Mouse (Mus musculus) limb, embryonic 14.5 days (tissue): Measurements from ENCODE around the gene Itpk1. TPM values are rescaled to one million over a fixed set of nuclear protein-coding genes. Genes with fewer than 3 reads are reported as not detected.

Experiments used
- ATAC-seq: fragments of 200-750 bp; cut with Nextera tagmentation; 2 replicates; pipeline ENCODE4 v1.8.0; 2017; ENCODE audit warnings: low read depth, moderate number of reproducible peaks, moderate TSS enrichment; ENCODE audit not compliant: low FRiP score
- DNase-seq: peaks from one replicate; pipeline ENCODE4 v3.0.0-alpha.2; 2015; ENCODE audit warnings: low spot score
- H3K27ac ChIP-seq: fragments of 300-500 bp; sonication (generic); replicated peaks from 2 replicates; pipeline ENCODE4 v1.5.1; 2014; ENCODE audit warnings: low read depth, mild to moderate bottlenecking, low read length, moderate library complexity, mixed read lengths
- H3K27me3 ChIP-seq: fragments of 300-500 bp; sonication (generic); 2 replicates; pipeline ENCODE4 v1.6.1; 2014; ENCODE audit warnings: low read length, mixed read lengths; ENCODE audit not compliant: control insufficient read depth, insufficient read depth
- H3K36me3 ChIP-seq: fragments of 300-500 bp; sonication (generic); 2 replicates; pipeline ENCODE4 v1.6.1; 2014; ENCODE audit warnings: mild to moderate bottlenecking, low read length, moderate library complexity, mixed read lengths; ENCODE audit not compliant: control insufficient read depth, insufficient read depth
- H3K4me1 ChIP-seq: fragments of 300-500 bp; sonication (generic); 2 replicates; pipeline ENCODE4 v1.6.1; 2014; ENCODE audit warnings: antibody characterized with exemption, low read length, mixed read lengths; ENCODE audit not compliant: control insufficient read depth, insufficient read depth
- H3K4me2 ChIP-seq: fragments of 300-500 bp; sonication (generic); replicated peaks from 2 replicates; pipeline ENCODE4 v1.6.1; 2014; ENCODE audit warnings: low read depth, mild to moderate bottlenecking, low read length, moderate library complexity; ENCODE audit not compliant: severe bottlenecking
- H3K4me3 ChIP-seq: fragments of 300-500 bp; sonication (generic); replicated peaks from 2 replicates; pipeline ENCODE4 v1.5.1; 2014; ENCODE audit warnings: low read length
- H3K9ac ChIP-seq: fragments of 300-500 bp; sonication (generic); 2 replicates; pipeline ENCODE4 v1.6.1; 2014; ENCODE audit warnings: mild to moderate bottlenecking, low read depth, low read length, moderate library complexity; ENCODE audit not compliant: severe bottlenecking
- H3K9me3 ChIP-seq: fragments of 300-500 bp; sonication (generic); 2 replicates; pipeline ENCODE4 v1.6.1; 2016; ENCODE audit warnings: low read length; ENCODE audit not compliant: control insufficient read depth
- POLR2A ChIP-seq: fragments of 200-500 bp; IDR thresholded peaks from 2 replicates; pipeline ENCODE4 v1.8.0; 2012; ENCODE audit warnings: inconsistent platforms, mild to moderate bottlenecking, moderate library complexity, borderline replicate concordance; ENCODE audit not compliant: insufficient read depth, insufficient read length; ENCODE audit errors: extremely low read depth
- WGBS: fragments of 180-500 bp; shearing (Covaris S2); extraction: QIAGEN DNeasy Blood & Tissue Kit; methylation state at CpG from one replicate; pipeline ENCODE4 v1.1.7; 2014; 5-methylcytosine and 5-hydroxymethylcytosine counted together
- polyA plus RNA-seq, 2 experiments: library from polyadenylated mRNA; depleted of rRNA in 1 of 2; stranded (reverse) in 1 of 2; unstranded in 1 of 2; fragments of >200 nt; fragmentation: Nextera tagmentation in 1 of 2; extraction: Ambion mirVana in 1 of 2; gene quantifications; 2 replicates each; pipeline versions ENCODE4 v1.2.1 to v1.2.3; 2012 to 2014

Itpk1 gene
- polyA plus RNA-seq, 2 experiments, result 8.3 to 10.3 TPM

DNA sequence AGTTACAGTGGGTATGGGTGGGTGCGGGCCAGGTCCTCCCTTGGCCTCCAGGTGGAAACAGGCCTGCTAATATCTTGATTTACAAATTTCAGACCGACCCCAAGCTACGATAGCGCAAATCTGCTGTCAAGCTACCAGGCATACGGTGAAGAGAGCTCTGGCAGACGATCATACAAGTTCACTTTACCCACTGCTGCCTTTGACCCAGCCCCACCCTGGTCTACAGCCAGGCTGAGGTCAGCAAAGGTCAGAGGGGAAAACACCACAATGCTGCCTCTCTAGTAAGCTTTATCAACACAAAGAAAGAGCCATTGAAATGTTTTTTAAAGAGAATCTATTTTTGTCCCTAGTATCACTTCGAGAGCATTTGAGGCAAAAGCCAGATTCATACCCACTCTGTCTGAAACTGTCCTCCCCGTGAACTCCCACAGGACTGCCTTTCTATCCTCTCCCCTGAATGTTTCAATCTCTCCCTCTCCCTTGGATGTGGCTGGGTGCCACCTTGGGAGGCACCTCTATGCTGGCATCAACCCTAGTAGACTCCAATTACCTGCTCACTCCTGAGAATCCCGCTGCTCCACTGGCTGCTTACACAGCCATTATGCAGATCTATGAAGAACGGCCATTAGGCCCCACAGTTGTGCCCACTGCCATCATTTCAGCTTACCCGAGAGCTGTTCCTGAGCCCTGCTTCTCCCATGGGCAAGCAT is 96.8 kb downstream of the Itpk1 start:
- Histone ChIP-seq H3K4me2 (no peak overlapping the region), H3K9ac (no peak overlapping the region), H3K36me3 (no peaks in the 10 kb centered on the region), H3K4me1 (no peaks in the 10 kb centered on the region), H3K27ac (no peak overlapping the region), H3K9me3 (no peaks in the 10 kb centered on the region), H3K27me3 (no peaks in the 10 kb centered on the region), H3K4me3 (no peak overlapping the region)
- WGBS, result 83% methylated on average over 11 of the region's 11 CpGs
- ATAC-seq (no peak), DNase-seq (no peak)
- TF ChIP-seq POLR2A, result no peak

DNA sequence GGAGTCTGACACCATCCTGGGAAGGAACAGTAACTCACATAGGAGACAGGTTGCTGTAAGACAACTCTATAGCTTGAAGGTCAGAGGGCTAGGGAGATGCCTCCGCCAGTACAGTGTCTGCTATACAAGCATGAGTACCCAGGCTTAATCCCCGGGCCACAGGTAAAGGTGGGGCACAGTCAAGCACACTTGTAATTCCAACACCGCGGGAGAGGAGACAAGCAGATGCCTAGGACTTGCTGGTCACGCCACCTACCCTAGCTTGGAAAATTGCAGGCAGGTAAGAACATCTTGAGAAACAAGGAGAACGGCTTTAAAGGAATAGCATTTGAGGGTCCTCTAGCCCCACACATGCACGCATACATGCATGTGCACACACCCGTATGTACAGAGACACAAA is 97.7 kb downstream of the Itpk1 start:
- no peak overlapping the region for H3K27ac ChIP-seq
- no peak for TF ChIP-seq POLR2A
- no peaks in the 10 kb centered on the region for H3K36me3 ChIP-seq
- no peak overlapping the region for H3K4me2 ChIP-seq
- peaks cover 8% of the 10 kb centered on the region for H3K4me1 ChIP-seq
- 92% methylated on average over 8 of the region's 8 CpGs for WGBS
- H3K9ac ChIP-seq, result no peak overlapping the region
- no peaks in the 10 kb centered on the region for H3K27me3 ChIP-seq
- no peaks in the 10 kb centered on the region for H3K9me3 ChIP-seq
- DNase-seq, result no peak
- ATAC-seq, result no peak
- no peak overlapping the region for H3K4me3 ChIP-seq

DNA sequence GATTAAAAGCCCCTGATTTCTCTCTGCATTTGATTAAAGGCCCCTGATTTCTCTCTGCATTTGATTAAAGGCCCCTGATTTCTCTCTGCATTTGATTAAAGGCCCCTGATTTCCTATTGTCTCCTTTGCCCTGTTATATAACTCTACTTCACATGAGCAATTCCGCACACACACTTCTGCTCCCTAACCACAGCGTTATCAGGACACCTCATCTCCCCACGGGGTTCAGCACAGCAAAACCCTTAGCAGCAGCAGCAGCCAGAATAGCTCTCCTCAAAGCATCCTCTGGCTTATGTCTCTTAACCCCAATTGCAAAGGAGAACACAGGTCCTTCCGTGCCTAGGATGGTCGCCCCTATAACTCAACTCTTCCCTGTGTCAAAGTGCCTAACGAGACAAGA is 99.1 kb downstream of the Itpk1 start:
- ATAC-seq, result no peak
- Histone ChIP-seq H3K4me1 (peaks cover 19% of the 10 kb centered on the region), H3K27ac (no peak overlapping the region), H3K9ac (no peak overlapping the region), H3K27me3 (no peaks in the 10 kb centered on the region), H3K9me3 (no peaks in the 10 kb centered on the region), H3K4me3 (no peak overlapping the region), H3K4me2 (no peak overlapping the region), H3K36me3 (no peaks in the 10 kb centered on the region)
- TF ChIP-seq POLR2A, result no peak
- no peak for DNase-seq
- 84% methylated on average over 6 of the region's 6 CpGs for WGBS

DNA sequence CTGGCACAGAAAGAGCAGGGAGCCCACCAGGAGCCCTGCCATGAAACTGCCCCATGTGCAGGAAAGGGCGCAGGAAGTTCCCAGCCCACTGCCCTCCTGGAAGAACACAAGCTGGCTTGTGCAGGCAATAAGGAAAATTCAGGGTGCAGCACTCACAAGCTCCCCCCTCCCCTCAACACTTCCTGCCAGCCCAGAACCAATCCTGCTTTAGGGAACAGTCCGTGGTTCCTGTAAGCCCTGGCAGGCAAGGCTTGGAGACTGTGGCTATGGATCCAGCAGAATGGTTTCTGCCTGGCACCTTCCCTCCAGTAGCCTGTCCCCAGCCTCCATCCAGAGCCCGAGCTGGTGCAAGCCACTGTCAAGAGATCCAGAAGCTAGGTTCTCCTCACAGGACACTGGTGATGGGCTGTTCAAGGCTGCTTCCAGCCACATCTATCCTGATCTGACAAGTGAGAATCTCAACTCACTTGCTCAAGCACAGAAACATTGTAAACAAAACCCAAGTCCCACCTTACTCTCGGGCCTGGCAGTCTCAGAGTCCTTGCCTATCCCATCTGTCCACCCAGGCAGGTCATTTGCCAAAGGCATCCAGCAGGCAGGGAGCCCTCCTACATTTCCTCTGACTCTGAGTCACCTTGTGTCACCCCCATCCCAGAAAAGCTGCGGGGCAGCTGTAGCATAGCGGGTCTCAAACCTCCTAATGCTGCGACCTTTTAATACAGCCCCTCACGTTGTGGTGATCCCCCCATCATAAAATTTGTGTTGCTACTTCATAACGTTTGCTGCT is 102.3 kb downstream of the Itpk1 start:
- TF ChIP-seq POLR2A, result no peak
- Histone ChIP-seq H3K4me2 (no peak overlapping the region), H3K9me3 (no peaks in the 10 kb centered on the region), H3K27ac (peak overlapping the region; percentile 35; the same call in 1 of the 2 replicates), H3K4me1 (peaks cover 32% of the 10 kb centered on the region), H3K9ac (no peak overlapping the region), H3K4me3 (no peak overlapping the region), H3K36me3 (no peaks in the 10 kb centered on the region), H3K27me3 (no peaks in the 10 kb centered on the region)
- WGBS, result 71% methylated on average over 8 of the region's 9 CpGs
- ATAC-seq, result no peak
- DNase-seq, result no peak

DNA sequence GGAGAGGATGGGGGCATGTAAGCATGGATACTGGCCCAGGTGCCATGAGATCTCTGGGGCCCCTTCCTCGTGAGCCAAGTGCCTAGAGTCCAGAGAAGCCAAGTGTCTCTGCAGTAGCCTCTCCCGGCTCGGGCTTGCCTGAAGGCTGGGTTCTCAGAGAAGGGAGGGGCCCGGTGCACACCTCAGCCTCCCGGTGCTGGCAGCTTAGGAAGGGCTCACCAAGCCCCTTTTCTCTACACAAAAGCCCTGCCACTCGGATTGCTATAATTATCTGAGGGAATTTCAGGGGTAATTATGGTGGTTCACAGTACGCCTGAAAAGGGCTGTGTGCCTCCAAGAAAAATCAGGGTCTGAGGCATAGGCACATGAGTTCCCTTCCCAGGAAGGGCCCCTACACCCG is 102.9 kb downstream of the Itpk1 start:
- 24% methylated on average over 8 of the region's 8 CpGs for WGBS
- H3K4me2 ChIP-seq, result no peak overlapping the region

More for the DNA sequence above, 102.9 kb downstream of the Itpk1 start:
- peak overlapping the region; percentile 35; the same call in 1 of the 2 replicates for H3K27ac ChIP-seq
- H3K4me3 ChIP-seq, result no peak overlapping the region
- no peaks in the 10 kb centered on the region for H3K36me3 ChIP-seq
- H3K27me3 ChIP-seq, result no peaks in the 10 kb centered on the region
- no peaks in the 10 kb centered on the region for H3K9me3 ChIP-seq
- H3K9ac ChIP-seq, result no peak overlapping the region
- H3K4me1 ChIP-seq, result peaks cover 36% of the 10 kb centered on the region
- DNase-seq (no peak), ATAC-seq (no peak)
- TF ChIP-seq POLR2A, result no peak
